Mouse (Mus musculus) induced T-regulatory cell, adult 2 months (primary cell): Measurements from ENCODE around the gene Vsir.

Source experiments
- DNase-seq: peaks from one replicate; pipeline ENCODE4 v3.0.0-alpha.2; 2012; ENCODE audit warnings: low read depth

Vsir gene

DNA sequence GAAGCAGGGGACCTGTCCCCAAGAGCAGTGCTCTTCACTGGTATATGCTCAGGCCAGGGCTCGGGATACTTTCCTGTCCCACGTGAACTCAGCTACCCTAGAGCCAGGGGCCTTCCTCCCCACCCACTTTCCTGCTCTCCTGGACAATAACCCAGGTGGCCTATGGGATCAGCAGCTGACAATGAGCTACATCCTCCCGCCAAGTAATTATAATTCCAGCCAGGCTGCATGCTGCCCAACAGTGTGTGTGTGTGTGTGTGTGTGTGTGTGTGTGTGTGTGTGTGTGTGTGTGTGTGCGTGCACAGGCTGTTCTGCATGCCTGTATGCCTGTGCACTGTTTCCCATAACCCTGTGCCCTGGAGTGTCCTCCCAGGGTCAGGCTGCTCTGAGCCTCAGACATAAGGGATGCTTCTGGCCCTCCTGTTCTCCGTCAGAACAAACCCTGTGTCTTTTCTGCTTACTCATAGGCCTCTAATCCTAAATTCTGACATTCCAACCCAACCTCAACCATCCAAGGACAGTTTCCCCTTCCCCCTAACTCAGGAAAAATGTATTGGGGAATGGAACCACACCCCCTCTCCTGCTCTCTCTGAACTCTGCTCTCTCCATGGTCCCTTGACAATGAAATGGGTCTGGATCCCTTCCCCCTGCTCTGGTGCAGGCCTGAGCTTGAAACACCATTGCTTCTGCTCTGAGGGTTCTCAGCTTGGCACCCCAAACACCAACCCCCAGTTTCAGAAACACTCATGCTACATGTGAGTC lies 6.8 kb downstream of the Vsir start:
- peak; percentile 18 for DNase-seq

DNA sequence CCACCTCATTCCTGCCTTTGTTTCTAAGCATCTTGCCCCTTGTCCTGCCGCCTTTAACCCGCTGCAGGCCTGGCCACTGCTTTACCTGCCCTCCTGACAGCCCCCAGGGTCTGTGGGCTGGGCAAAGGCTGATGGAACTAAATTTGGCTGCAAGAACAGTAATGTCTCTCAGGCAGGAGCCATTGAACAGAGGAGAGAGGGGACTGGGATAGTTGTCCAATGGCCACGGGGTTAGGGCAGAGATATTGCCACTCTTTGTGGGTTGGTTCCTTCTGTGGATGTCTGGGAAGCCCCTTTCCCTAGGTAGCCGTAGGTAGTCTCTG lies 7.3 kb downstream of the Vsir start:
- no peak for DNase-seq

DNA sequence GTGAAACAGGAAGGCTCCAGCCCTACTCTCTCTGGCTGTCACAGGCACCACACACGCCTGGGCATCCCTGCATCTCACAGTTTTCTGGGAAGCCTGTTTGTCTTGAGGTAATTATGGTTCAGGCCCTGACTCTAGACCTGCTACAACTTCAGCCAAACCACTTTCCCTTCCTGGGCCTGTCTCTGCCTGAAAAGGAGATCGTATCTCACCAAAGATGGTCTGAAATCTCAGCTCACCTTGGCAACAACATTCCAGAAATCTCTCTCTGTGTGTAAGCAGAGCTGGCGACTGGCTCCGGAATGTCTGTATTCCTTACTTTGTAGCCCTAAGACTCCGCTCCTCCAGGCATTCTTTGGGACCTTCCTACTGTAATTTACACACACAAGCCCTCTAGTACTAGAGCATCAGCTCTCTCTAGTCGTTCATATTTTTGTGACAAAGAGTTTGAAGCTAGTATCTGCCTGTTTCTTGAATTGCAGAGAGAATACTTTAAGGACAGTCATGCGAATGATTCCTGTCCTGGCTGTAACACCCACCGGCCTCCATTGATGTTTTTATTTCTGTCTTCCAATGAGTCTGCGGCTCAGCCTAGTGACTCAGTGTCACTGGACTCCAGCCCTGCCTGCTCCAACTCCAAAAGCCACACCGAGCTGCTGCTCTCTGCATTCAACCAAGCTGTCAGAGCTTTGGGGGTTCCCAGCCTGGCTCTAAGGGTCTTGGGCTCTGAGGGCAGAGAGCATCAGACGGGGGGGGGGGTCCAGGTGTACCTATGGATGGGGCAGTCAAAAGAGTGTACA lies 8.4 kb downstream of the Vsir start:
- DNase-seq: no peak

DNA sequence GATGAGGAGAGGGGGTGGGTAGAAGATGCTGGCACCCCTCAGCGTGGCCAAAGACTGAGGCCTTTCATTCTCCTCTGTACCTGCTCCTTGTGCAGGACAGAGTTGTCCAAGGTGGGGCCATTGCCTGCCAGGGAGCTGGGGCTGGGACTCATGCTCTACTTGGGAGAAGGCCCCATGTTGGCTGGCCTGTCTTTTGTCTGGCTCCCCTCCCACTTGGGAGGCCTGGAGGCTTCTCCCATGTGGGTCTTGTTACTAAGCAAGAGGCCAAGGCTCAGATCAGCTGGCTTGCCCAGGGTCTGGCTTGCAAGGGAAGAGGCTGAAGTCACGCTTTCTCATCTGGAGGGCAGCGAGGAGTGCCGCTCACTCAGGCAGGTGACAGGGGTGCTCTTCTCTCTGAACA lies 10.8 kb downstream of the Vsir start:
- no peak for DNase-seq

DNA sequence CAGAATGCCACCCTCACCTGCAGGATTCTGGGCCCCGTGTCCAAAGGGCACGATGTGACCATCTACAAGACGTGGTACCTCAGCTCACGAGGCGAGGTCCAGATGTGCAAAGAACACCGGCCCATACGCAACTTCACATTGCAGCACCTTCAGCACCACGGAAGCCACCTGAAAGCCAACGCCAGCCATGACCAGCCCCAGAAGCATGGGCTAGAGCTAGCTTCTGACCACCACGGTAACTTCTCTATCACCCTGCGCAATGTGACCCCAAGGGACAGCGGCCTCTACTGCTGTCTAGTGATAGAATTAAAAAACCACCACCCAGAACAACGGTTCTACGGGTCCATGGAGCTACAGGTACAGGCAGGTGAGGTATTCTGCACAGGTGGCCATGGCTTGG lies 11.2 kb downstream of the Vsir start:
- DNase-seq: no peak

DNA sequence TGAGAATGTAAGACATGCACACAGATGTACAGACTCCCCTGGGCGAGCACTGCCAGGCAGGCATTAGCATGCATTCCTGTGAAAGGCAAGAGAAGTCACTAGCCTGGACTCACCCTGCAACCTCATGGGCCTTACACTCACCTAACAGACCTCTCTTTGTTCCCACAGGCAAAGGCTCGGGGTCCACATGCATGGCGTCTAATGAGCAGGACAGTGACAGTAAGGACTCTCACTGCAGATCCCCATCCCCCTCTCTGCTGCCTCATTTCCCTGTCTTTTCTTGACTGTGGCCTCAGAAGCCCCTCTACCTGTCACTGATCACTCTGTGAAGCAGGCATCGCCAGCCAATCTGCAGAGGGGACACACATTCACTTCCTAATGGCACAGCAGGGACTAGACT lies 12.1 kb downstream of the Vsir start:
- DNase-seq: no peak

DNA sequence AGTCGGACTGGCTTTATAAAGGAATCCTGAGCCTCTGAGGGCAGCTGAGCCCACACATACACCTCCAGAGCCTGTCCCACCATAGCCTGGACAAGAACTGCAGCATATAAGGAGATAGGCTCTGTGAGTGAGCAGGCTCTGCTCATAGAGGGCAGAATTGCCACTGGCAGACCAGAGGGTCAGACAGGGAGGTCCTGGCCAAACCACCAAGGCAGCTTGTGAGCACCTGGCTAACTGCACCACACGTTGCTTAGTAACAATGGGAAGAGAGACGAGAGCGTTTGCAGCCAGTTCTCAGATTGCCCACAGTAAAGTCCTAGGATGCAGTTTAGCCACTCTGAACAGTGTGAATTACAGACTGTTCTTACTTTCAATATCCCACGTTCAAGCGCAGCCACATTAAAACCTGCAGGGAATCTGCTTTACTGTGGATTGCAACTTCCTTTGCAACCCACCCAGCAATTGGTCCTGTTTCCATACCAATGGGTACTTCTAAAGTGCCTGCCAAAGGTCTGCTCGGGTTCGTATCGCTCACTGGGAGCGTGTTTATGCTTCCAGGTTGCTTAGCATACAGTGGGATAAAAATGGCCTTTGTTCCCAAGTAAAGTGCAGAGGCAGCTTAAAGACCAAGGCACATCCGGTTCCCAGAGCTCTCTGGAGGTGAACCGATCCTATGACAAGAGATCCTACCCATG lies 15.1 kb downstream of the Vsir start:
- DNase-seq: no peak

DNA sequence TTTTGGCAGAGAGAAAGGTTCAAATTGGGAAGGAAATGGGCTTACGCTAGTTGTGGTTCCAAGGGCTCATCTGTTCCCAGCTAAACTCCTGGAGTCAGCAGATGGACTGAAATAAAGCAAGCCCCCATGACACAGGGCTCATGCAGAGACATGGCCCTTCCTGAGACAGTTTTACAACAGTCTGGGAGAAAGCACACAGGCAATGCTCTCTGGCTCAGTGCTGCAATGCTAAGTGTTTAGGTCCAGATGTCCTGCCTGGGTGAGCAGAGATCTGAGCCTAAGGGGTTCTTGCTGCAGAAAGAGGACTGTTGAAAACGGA lies 15.6 kb downstream of the Vsir start:
- DNase-seq: no peak

DNA sequence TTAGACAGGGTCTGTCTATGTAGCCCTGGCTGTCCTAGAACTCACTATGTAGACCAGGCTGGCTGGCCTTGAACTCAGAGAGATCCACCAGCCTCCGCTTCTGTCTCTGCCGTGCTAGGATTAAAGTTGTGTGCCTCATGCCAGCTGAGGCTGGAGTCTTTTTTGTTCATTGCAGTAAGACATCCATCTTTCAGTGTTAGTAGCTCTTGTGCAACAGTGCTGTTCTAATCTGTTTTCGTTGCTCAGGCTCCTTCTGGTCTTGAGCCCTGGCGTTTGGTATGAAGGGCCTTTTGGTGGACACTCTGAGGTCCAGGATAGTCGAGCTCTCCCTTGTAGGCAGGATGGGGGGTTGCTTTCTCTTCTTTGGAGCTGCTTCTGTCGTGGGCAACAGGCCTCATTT lies 16.8 kb downstream of the Vsir start:
- no peak for DNase-seq

DNA sequence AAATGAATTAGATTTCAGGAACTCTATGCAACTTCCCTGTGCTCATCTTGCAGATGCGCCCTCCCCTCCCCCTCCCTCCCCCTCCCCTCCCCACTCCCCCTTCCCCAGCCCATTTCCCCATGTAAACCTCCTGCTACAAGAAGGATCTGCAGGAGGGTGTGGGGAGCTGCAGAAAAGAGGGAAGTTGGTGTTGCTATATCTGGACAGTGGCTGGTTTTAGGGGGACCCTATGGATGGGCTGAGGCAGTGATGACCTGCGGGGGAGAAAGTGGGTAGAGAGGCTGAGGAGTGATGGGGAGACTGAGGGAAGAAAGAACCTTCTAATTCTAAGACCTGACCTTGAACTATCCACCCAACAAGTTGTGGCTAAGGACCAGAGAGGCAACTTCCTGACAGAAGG lies 20.5 kb downstream of the Vsir start:
- no peak for DNase-seq

DNA sequence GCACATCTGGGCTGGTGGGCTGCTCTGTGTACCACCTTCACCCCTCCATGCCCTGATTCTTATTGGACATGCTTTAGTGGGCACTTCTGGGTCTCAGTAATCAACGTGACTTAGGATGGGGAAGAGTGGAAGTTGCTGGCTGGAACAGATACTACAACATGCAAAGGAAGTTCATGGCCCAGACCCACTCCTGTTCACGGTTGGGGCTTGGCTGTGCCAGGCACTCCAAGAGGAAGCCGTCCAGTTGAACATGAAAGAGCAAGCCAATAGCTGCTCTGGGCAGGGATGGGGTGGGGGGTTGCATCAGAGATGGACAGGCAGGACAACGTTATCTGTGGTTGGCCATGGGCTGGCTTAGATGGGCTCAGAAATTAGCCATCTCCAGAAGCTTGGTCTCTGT lies 21.3 kb downstream of the Vsir start:
- DNase-seq: no peak

DNA sequence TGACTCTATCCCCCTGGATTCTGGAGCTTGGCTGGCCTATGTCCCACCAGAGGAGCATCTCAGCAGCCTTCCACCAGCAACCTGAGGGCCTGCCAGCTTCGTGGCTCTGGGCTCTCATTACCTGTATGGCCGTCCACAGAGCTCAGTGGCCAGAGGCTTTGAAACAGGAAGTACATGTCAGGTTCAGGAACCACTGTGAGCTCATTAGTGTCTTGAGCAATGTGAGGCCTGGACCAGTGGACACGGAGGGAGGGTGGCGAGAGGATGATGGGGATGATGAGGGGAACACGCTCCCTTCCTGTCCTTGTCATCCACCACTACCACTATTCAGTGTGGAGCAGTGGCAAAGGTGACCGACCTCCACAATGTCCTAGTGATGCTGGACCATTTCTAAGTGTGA lies 22.8 kb downstream of the Vsir start:
- no peak for DNase-seq

DNA sequence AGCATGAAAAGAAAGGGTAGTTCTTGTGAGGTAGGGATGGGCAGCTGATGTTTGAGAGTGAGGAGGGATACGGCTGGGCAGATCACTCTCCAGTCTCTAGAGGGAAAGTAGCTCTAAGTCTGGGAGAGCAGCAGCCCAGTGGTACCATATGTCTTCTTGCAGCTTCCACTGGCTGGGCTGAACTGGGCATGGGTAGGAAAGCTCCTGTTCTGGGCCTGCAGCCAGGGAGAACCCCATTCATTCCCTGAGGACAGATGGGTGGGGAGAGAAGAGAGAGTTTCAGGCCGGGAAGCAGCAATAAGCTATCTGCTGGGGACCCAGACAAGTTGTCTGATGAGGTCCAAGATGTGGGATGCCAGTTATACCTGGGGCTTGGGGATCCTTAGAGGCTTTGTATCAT lies 23.4 kb downstream of the Vsir start:
- DNase-seq: no peak

DNA sequence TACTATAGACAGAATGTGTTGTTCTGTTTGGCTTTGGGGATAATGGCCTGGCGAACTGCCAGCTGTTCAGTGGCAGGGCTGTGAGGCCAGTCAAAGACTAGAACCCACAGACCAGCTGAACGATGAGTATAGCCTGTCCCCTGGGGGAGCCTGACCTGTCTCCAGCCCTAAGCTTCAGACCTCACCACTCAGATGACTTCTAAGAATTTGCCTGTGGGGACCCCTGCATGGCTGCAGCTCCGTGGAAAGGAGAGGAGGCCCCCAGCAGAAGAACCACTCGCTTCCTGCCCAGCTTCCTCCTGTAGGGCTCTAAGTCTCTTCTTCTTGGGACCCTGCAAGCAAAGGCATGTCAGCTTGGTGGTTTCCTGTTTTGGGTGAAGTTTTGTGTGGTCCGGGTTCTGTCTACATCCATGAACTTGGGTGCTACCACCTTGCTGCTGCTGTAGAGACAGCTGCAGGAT lies 24.0 kb downstream of the Vsir start:
- peak; percentile 62 for DNase-seq

DNA sequence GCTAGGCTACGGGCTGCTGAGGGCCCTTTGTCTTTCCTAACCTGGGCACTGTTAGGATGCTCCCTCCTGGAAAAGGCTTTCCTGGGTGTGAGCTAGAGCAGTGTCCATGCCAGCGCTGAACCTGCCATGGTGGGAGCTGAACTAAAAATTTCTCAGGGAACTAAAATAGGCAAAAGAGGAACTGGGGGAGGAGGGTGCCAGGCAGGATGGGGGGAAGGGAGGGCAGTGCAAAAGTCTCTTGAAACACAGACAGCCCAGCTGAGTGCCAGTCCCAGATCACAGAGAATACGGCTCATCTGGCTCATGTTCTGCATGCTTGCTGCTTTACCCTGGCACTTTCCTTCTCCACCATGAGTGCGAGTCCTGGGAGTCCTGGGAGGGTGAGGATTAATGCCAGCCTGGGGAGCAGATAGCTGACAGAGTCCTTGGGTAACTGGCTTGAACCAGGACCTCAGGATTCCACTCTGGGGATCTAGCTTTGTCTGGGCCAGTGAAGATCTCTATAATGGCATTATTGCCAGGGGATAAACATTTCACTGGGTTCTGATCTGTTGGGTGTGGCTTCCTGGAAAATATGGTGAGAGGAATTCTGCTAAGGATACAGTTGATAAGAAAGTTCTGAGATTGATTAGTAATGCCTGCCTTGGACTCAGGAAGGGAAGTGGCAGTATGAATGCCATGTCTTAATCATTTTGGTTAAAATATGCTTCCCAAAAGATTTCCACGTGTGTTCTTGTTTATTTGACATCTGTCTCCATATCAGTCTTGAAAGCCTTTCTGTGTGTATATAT lies 25.1 kb downstream of the Vsir start:
- DNase-seq: peak; percentile 48

DNA sequence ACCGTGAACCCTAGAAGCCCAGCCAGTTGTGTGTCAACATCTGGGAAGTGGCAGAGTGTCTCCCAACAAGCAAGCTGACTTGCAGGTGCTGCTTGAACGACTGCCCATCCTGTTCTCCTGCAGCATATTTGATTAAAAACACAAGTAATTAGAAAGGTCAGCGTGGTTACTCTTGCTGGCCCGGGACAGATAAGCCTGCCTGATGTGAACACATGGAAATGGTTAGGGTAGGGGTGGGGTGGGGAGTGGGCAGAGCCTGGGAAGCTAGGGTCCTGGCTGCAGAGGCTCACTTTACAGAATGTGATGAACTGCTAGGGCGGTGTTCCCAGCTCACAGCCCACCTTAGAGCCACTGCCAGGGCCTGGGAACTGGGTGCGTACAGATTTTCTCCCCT lies 26.9 kb downstream of the Vsir start:
- no peak for DNase-seq

DNA sequence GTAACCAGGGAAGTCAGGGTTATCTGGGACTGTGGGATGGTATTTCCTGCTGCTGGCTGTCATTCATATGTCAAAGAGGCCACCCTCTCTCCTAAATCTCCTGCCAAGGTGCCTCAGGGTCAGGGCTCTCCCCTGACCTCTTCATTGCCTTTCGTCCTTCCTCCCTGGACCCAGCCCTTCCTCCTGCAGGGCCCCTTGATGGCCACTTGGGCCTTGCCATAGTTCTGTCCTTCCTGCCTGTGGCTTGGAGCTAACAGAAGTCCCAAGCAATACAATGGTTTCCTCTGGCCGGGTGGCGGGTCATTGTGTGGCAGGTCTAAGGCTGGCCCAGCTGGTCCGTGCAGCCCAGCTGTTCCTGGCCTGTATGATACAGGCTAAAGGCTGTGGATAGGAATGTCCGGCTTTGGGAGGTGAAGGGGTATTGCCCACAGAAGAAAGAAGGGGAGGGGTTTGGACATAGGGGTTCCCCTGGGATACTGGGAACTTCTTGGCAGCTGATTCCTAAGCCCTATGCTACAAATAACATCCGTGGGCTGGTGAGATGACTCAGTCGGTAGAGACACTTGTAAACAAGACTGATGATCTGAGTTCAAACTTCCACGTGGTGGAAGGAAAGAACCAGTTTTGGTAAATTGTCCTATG lies 27.4 kb downstream of the Vsir start:
- DNase-seq: peak; percentile 40

DNA sequence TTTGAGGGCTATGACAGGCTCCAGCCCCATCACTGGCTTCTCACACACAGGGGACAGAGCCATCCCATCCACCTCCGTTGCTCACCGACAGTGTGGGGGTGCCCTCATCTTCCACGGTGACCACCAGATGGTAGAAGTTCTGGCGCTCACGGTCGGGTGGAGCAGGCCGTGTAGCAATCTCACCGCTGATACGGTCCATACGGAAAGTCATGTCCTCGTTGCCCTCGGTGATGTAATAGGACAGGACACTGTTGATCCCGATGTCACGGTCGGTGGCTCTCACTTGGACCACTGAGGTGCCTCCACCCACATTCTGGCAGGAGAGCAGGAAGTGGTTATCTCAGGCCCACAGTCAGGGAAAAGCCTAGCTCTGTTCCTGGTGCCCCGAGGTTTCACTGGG lies 30.1 kb downstream of the Vsir start:
- peak; percentile 13 for DNase-seq

DNA sequence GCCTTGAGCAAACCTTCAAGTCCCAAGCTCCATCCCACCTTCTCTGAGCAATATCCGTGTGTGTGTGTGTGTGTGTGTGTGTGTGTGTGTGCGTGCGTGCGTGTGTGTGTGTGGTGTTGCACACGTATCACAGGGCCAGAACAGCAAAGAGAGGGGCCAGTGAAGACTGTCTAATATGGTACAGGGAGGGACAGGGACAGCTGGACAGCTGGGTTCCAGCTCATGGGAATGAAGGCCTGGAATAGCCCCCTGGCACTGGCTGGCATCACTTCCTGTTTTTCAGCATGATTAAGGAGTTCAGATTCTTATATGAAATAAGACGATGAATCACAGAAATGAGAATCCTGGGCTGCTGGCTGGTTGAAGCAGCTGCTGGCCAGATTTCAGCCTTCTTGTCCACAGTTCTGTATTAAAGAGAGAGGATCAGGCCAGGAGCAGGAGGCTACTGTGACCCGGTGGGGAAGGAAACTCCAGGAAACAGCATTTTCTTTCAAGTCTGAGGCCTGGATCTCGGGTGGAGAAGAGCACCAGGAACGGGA lies 32.8 kb downstream of the Vsir start:
- DNase-seq: no peak

DNA sequence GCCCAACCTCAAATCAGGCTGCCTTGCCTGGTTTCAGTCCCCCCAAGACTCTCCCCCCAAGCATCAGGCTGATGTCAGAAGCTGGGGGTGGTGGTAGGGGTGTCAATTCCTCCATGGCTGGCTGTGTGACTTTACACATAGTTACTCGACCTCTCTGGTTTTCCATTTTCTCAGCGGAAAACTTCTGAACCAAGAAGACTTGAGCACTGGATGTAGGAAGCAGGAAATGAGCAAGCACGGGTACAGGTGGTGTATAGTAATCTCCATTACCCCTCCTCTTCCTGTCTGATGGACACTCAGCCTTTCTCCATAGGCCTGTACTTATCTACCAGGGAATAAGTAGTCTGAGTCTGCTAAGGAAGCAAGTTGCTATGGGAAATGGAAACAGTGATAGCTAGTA lies 33.6 kb downstream of the Vsir start:
- DNase-seq: peak; percentile 68

DNA sequence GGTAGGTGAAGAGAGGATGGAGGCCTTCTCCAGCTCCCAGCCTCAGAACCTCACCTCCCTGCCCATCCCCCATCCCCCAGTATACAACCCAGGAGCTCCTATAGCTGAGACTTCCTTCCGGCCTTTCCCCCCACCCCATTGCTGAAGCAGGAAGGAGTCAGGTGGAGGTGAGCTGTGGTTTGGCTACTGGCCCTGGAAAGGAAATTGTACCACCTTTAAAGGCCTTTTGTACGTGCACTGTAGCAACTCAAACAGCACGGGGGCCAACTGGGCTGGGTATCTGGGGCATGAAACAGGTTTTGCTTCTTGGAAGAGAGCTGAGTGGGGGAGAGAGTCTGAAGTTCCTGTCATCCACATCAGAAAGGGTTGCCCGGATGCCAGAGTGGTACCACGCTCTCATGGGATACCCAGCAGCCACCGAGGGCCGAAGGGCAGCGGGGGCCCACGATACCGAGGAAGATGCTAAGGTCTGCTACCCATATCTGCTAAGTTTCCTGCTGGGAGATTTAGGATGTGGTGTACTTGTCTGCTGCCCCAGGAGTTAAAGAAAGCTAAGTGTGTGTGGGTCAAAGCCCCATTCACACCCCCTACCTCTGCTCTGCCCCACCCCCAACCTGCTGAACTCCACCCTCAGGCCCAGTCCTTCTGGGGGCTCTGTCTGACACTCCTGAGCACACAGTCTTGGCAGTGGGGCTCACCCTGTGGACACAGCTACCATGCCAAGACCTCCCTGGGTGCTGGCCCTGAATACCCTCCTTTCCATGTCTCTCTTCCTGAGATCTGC lies 34.7 kb downstream of the Vsir start:
- DNase-seq: peak; percentile 86
